Mouse (Mus musculus): ENCODE results near the gene Gm20503.

DNA sequence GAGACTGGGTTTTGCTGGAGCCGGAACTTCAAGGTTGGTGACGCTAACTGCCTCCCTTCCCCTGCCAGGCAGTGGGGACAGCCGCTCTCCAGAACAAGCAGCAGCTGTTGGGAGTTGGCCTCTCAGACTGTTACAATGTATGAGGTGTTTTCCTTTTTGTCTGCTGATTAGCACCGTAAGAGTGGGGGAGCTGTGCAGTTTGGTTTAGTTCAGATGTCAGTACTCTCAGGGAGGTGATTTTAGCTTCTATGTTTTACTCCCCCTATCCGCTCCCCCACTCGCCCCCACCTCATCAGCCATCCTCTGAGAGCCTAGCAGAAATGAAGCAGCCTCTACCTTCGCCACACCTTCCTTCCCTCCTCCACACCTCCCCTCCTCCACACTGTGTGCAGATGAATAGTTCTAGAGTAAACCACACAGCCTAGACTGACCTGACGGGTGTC, 7.7 kb upstream of the Gm20503 start:
- no peak for TF ChIP-seq MAX (IDR thresholded peaks at IDR 0.05; ENCODE audit: low read length)
- TF ChIP-seq CTCF (conservative IDR thresholded peaks at IDR 0.05 in 1 of 2, IDR thresholded peaks at IDR 0.05 in 1 of 2; ENCODE audit: low read depth in 2 of 2, low read length in 2 of 2), result no peak
- no peak for TF ChIP-seq MAFK (IDR thresholded peaks at IDR 0.05; ENCODE audit: insufficient replicate concordance, low read length)
- no peak for TF ChIP-seq ZKSCAN1 (IDR thresholded peaks at IDR 0.05; ENCODE audit: borderline replicate concordance, low read depth, low read length)
- no peak for TF ChIP-seq POLR2A (IDR thresholded peaks at IDR 0.05; ENCODE audit: low read depth, low read length)
- TF ChIP-seq ETS1 (conservative IDR thresholded peaks at IDR 0.05; ENCODE audit: low read depth, low read length), result no peak
- no peak for TF ChIP-seq ZMIZ1 (IDR thresholded peaks at IDR 0.05; ENCODE audit: low read depth, low read length)
- no peak for TF ChIP-seq TBP (conservative IDR thresholded peaks at IDR 0.05; ENCODE audit: low read depth, low read length)
- no peak for TF ChIP-seq RCOR1 (conservative IDR thresholded peaks at IDR 0.05; ENCODE audit: low read depth, low read length)
- no peak for TF ChIP-seq PAX5 (IDR thresholded peaks at IDR 0.05; ENCODE audit: low read length)
- no peak for TF ChIP-seq ZNF384 (IDR thresholded peaks at IDR 0.05; ENCODE audit: low read depth, low read length)
- TF ChIP-seq E2F4 (IDR thresholded peaks at IDR 0.05; ENCODE audit: insufficient replicate concordance, low read depth, low read length), result no peak
- no peak for TF ChIP-seq TCF12 (IDR thresholded peaks at IDR 0.05; ENCODE audit: low read depth, low read length)

Data from CH12.LX (cell line).